Mouse (Mus musculus): ENCODE measurements around the gene Dennd4a. TPM values are rescaled to one million over a fixed set of nuclear protein-coding genes. Genes with fewer than 3 reads are reported as not detected.
A peak's percentile ranks its signal among the peaks of the same experiment; 100 is the strongest.

Gene Dennd4a
- polyA plus RNA-seq, 1 experiment from 2014 or later = 10.0 TPM

DNA sequence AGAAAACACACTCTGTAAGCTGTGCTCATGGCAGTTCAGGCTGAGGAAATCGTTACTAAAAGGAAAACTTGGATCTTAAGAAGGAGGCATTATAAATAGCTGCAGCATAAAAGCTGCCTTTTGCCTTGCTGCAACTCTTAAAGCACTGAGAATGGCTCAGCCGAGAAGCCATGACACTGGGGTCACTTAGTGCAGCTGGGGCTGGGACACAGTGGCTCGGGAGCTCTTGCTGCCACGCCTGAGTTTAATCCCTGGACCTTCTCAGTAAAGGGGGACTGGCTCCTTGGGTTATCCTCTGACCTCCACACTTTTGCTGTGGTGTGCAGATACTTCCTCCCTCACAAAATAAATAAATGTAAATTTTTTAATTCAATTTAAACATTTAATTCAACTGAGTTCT is 91.7 kb downstream of the Dennd4a start:
- no peak overlapping the region for H3K4me2 ChIP-seq (replicated peaks)
- no peak overlapping the region for H3K9ac ChIP-seq
- 0 out of 2 replicates have a peak, but pooled peaks cover 7% of the 10 kb centered on the region for H3K36me3 ChIP-seq
- no peaks in the 10 kb centered on the region for H3K4me1 ChIP-seq
- no peak overlapping the region for H3K4me3 ChIP-seq
- H3K9me3 ChIP-seq = no peaks in the 10 kb centered on the region
- no peaks in the 10 kb centered on the region for H3K27me3 ChIP-seq
- WGBS = 33% methylated on average over 4 of the region's 4 CpGs
- no peak overlapping the region for H3K27ac ChIP-seq
- no peak for ATAC-seq (ENCODE audit: insufficient number of reproducible peaks, insufficient read depth, low FRiP score, low TSS enrichment)

DNA sequence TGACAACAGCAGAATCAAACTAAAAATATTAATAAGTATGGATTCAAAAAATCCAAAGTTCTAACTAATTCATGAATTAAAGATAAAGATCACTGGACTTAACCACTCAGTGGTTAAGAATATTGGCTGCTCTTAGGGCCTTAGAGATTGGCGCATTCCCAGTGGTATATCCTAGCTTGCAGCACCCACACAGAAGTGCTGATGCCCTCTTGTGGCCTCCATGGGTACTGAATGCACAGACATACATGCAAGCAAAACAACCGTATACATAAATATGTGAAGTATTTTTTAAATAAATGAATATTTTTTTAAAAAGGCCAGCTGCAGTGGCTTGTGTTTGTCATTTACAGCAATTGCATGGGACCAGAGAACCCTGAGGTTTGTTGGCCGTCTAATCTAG is 92.2 kb downstream of the Dennd4a start:
- ATAC-seq (ENCODE audit: insufficient number of reproducible peaks, insufficient read depth, low FRiP score, low TSS enrichment) = no peak
- H3K4me2 ChIP-seq (replicated peaks) = no peak overlapping the region
- H3K36me3 ChIP-seq = 0 out of 2 replicates have a peak, but pooled peaks cover 3% of the 10 kb centered on the region
- 64% methylated on average over 3 of the region's 3 CpGs for WGBS
- H3K27me3 ChIP-seq = no peaks in the 10 kb centered on the region
- H3K4me3 ChIP-seq = no peak overlapping the region
- H3K27ac ChIP-seq = no peak overlapping the region
- no peak overlapping the region for H3K9ac ChIP-seq
- H3K4me1 ChIP-seq = no peaks in the 10 kb centered on the region
- H3K9me3 ChIP-seq = no peaks in the 10 kb centered on the region

DNA sequence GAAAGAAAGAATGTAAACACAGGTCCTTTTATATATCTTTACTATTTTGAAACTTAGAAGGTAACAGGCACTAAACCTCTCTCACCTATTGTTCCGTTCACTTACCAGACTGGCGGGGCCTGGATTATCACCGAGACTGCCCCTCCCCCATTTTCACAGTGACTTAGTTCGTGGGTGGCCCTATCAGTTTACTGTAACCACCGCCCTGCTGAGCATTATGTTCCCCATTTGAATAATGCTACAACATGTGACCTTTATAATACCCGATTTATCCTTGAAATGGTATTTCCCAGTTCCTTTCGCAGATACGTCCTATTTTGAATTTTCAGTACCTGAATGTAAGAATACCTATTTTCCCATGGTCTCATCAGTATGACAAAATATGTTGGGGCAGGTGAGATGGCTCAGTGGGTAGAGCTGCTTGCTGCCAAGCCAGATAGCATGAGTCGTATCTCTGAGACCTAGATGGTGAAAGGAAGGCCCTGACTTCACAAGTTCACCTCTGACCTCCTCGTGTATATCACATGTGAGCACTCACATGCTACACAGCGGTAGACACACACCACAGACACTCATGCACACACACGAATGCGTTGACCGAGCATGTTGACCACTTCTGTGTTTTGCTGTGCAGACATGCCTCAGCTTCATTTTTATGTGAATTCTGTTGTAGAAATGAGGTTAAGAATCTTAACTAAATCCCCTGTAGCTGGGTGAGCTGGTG is 93.9 kb downstream of the Dennd4a start:
- H3K9me3 ChIP-seq = no peaks in the 10 kb centered on the region
- ATAC-seq (ENCODE audit: insufficient number of reproducible peaks, insufficient read depth, low FRiP score, low TSS enrichment) = no peak
- H3K36me3 ChIP-seq = peaks cover 7% of the 10 kb centered on the region; the same call in 1 of the 2 replicates
- H3K4me3 ChIP-seq = no peak overlapping the region
- H3K4me1 ChIP-seq = no peaks in the 10 kb centered on the region
- WGBS = 84% methylated on average over 14 of the region's 14 CpGs
- no peak overlapping the region for H3K27ac ChIP-seq
- H3K27me3 ChIP-seq = no peaks in the 10 kb centered on the region
- no peak overlapping the region for H3K9ac ChIP-seq
- no peak overlapping the region for H3K4me2 ChIP-seq (replicated peaks)

DNA sequence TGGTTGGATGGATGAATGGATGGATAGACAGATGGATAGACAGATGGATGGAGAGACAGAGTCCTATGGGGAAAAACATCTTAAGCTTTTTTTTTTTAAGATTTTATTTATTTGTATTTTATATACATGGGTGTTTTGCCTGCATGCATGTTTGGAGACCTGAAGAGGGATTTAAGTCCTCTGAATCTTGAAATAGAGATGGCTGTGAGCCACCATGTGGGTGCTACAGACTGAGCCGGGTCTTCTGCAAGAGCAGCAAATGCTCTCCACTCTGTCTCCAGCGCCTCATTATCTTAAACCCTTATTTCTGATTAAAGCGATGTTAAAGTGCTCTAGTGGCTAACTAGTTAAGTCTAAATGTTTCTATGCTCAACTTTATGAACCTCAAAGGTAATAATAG is 96.3 kb downstream of the Dennd4a start:
- WGBS = 94% methylated on average over 3 of the region's 3 CpGs
- no peaks in the 10 kb centered on the region for H3K27me3 ChIP-seq
- H3K4me2 ChIP-seq (replicated peaks) = no peak overlapping the region
- no peak overlapping the region for H3K27ac ChIP-seq
- H3K4me1 ChIP-seq = no peaks in the 10 kb centered on the region
- H3K4me3 ChIP-seq = no peak overlapping the region
- H3K9me3 ChIP-seq = no peaks in the 10 kb centered on the region
- H3K36me3 ChIP-seq = peaks cover 7% of the 10 kb centered on the region; the same call in 1 of the 2 replicates
- no peak for ATAC-seq (ENCODE audit: insufficient number of reproducible peaks, insufficient read depth, low FRiP score, low TSS enrichment)
- no peak overlapping the region for H3K9ac ChIP-seq

DNA sequence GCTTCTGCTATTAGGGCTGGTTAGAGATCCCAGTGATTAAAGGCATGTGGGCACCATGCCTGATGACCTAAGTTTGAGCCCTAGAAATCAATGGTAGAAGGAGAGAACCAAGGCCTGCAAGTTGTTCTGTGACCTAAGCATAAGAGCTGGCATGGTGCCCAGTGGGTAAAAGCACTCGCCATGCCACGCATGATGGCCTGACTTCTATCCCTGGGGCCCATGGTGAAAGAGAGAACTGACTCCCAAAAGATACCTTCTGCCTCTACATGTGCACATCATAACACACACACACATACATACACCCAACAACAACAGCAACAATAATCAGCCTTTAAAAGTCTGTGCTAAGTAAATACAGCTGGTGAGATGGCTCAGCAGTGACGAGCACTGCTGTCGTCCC is 102.3 kb downstream of the Dennd4a start:
- Histone ChIP-seq H3K4me3 (no peak overlapping the region), H3K9ac (no peak overlapping the region), H3K27ac (no peak overlapping the region), H3K4me1 (no peaks in the 10 kb centered on the region), H3K27me3 (no peaks in the 10 kb centered on the region), H3K36me3 (peaks cover 14% of the 10 kb centered on the region; the same call in 1 of the 2 replicates), H3K9me3 (no peaks in the 10 kb centered on the region), H3K4me2 (replicated peaks) (no peak overlapping the region)
- 95% methylated on average over 4 of the region's 4 CpGs for WGBS
- ATAC-seq (ENCODE audit: insufficient number of reproducible peaks, insufficient read depth, low FRiP score, low TSS enrichment) = no peak

DNA sequence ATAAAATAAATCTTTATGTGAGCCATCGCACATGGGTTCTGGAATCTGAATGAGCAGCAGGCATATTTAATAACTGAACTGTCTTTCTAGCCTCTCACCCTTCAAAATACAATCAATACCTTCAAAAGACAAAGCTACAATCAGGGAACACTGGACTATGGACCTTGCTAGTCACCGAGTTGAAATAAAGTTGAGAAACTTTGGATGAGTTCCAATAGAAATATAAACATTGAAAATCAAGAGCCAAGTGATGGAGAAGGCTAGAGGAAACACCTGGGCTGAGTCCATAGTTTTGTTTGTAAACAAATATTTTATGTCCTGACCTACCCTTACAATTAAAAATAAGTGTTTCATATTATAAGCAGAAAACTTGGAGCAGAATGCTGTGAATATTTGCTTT is 102.8 kb downstream of the Dennd4a start:
- H3K9me3 ChIP-seq = no peaks in the 10 kb centered on the region

DNA sequence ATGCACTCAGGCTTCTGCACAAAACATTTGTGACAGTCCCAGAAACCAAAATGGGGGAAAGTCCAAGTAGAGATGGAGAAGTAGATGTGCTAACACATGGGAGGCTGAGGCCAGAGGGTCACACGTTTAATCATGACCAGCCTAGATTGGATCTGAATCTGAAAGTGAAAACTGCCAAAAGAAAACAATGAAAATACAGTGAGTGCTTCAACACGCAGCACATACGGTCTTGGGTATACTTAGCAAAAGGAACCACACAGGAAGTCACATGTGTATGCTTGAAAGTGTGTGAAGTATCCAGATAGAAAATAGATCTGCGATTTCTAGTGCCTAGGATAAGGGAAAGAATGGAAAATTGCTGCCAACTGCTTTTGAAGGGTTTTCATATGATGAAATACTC is 103.5 kb downstream of the Dennd4a start:
- Histone ChIP-seq H3K9me3 (no peaks in the 10 kb centered on the region), H3K27ac (no peak overlapping the region), H3K4me1 (no peaks in the 10 kb centered on the region), H3K36me3 (peaks cover 14% of the 10 kb centered on the region; the same call in 1 of the 2 replicates), H3K9ac (no peak overlapping the region), H3K4me2 (replicated peaks) (no peak overlapping the region), H3K27me3 (no peaks in the 10 kb centered on the region), H3K4me3 (no peak overlapping the region)
- WGBS = 83% methylated on average over 4 of the region's 4 CpGs
- ATAC-seq (ENCODE audit: insufficient number of reproducible peaks, insufficient read depth, low FRiP score, low TSS enrichment) = no peak

More for the DNA sequence above, 102.8 kb downstream of the Dennd4a start:
- 86% methylated on average over 2 of the region's 2 CpGs for WGBS
- H3K9ac ChIP-seq = no peak overlapping the region
- H3K4me2 ChIP-seq (replicated peaks) = no peak overlapping the region
- H3K27ac ChIP-seq = no peak overlapping the region
- H3K27me3 ChIP-seq = no peaks in the 10 kb centered on the region
- peaks cover 14% of the 10 kb centered on the region; the same call in 1 of the 2 replicates for H3K36me3 ChIP-seq
- ATAC-seq (ENCODE audit: insufficient number of reproducible peaks, insufficient read depth, low FRiP score, low TSS enrichment) = no peak
- H3K4me3 ChIP-seq = no peak overlapping the region
- H3K4me1 ChIP-seq = no peaks in the 10 kb centered on the region

DNA sequence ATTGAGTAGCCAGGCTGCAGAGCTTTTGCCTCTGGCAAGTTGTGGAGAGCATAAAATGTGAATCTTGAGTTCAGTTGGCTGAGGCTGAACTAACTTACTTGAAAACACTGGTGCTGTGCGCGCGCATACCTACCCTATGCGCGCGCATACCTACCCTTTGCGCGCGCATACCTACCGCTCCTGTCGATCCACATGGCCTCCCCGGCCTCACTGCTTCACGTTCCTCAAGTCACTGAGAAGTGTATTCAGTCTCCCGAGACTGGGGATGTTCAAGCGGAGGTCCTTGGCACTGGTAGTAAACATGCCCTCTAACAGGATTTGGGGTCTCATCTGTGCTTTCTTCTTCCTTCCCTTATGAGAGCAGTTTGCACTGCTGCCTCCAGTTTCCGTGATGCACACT is 107.4 kb downstream of the Dennd4a start:
- no peaks in the 10 kb centered on the region for H3K27me3 ChIP-seq
- no peak for ATAC-seq (ENCODE audit: insufficient number of reproducible peaks, insufficient read depth, low FRiP score, low TSS enrichment)
- H3K36me3 ChIP-seq = peaks cover 2% of the 10 kb centered on the region; the same call in 1 of the 2 replicates
- H3K9ac ChIP-seq = peak overlapping the region; percentile 47; the same call in 1 of the 2 replicates
- H3K4me3 ChIP-seq = peak overlapping the region; percentile 36
- H3K9me3 ChIP-seq = no peaks in the 10 kb centered on the region
- peak overlapping the region; percentile 47 for H3K4me2 ChIP-seq (replicated peaks)
- H3K4me1 ChIP-seq = no peaks in the 10 kb centered on the region
- H3K27ac ChIP-seq = peak overlapping the region; percentile 46
- WGBS = 24% methylated on average over 16 of the region's 16 CpGs

DNA sequence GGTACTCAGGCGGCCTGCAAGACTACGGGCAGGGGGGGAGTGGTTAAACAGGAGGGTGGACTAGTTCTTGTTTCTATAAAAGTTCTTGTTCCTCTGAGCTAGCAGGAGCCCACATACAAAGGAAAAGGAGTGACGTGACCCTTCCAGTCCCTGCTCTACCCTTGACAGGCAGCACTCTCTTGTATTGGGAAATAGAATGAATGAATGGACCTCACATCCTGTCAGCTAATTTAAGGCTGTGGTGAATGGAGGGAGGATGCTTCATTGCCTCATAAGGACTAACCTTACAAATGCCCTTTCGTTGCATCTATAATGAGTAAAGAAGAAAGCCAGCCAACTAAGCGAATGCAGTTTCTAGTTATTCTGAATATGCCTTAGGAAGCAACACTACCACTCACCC is 114.6 kb downstream of the Dennd4a start:
- H3K9ac ChIP-seq = no peak overlapping the region
- H3K27me3 ChIP-seq = no peaks in the 10 kb centered on the region
- WGBS = 73% methylated on average over 5 of the region's 5 CpGs
- H3K36me3 ChIP-seq = no peaks in the 10 kb centered on the region
- ATAC-seq (ENCODE audit: insufficient number of reproducible peaks, insufficient read depth, low FRiP score, low TSS enrichment) = no peak
- no peak overlapping the region for H3K27ac ChIP-seq
- no peak overlapping the region for H3K4me2 ChIP-seq (replicated peaks)
- H3K9me3 ChIP-seq = no peaks in the 10 kb centered on the region
- no peaks in the 10 kb centered on the region for H3K4me1 ChIP-seq
- H3K4me3 ChIP-seq = no peak overlapping the region

DNA sequence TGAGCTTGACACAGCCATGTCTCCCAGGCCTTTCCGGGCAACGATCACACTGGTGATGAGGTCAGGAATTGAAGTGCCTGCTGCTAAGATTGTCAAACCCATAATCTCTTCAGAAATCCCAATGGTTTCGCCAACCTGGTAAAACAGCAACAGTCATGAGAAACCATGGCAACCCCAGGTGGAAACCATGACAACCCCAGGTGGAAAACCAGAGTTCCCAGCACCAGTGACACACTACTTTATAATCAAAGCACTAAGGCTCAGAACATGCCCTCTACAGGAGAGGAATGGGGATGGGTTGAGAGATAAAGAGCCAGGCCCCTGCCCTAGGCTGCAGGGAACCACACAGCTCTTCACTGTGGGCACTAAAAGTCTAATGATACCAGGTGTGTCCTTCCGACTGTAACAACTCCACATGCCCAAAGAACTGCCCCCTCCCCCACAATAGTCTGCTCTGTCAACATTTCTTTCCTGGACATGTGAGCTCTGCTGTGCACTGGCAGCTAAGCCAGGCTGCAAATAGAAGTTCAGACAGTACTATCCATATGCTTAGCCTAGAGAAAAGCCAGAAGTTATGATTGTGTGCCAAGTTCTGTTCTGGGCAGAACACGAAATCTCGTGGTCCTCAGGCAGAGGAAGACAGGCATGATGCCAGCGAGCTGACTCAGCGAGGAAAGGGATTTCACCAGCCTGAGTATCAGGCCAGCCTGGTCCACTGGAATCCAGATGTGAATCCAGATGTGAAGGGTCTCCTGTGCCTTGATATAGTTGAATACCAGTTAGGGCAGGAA is 115.3 kb downstream of the Dennd4a start:
- H3K27me3 ChIP-seq = no peaks in the 10 kb centered on the region
- H3K9me3 ChIP-seq = no peaks in the 10 kb centered on the region
- no peaks in the 10 kb centered on the region for H3K4me1 ChIP-seq
- 71% methylated on average over 8 of the region's 8 CpGs for WGBS
- no peak overlapping the region for H3K27ac ChIP-seq
- no peak for ATAC-seq (ENCODE audit: insufficient number of reproducible peaks, insufficient read depth, low FRiP score, low TSS enrichment)
- H3K4me3 ChIP-seq = no peak overlapping the region
- H3K36me3 ChIP-seq = no peaks in the 10 kb centered on the region
- no peak overlapping the region for H3K4me2 ChIP-seq (replicated peaks)
- no peak overlapping the region for H3K9ac ChIP-seq

DNA sequence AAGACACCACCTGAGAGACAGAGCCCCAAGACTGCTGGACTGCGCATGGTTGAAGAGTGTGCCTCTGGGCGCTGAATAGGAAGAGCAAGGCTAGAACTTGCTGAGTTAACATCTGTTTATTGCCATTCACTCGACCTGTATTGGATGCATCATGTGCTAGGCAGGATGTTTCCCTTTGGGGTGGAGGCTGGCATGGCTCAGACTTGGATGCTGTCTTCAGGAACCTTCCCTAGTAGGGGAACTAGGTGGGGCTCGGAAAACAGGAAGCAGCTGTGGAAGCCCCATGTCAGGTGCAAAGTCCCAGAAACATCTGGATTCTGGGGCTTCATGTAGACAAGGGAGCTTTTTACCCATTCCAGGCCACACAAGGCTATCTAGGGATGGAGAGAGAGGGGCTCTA is 119.1 kb downstream of the Dennd4a start:
- H3K27me3 ChIP-seq = no peaks in the 10 kb centered on the region
- WGBS = 77% methylated on average over 4 of the region's 4 CpGs
- ATAC-seq (ENCODE audit: insufficient number of reproducible peaks, insufficient read depth, low FRiP score, low TSS enrichment) = no peak

More for the DNA sequence above, 119.1 kb downstream of the Dennd4a start:
- Histone ChIP-seq H3K4me1 (no peaks in the 10 kb centered on the region), H3K9ac (no peak overlapping the region), H3K9me3 (no peaks in the 10 kb centered on the region), H3K4me3 (no peak overlapping the region), H3K27ac (no peak overlapping the region), H3K4me2 (replicated peaks) (no peak overlapping the region), H3K36me3 (no peaks in the 10 kb centered on the region)
